Mouse (Mus musculus): ENCODE data around the gene Zfp979. TPM values are rescaled to one million over a fixed set of nuclear protein-coding genes. Genes with fewer than 3 reads are reported as not detected.
"Not testable (repeated sequence)": the region's sequence is repeated elsewhere in the genome, so short reads cannot be mapped to it uniquely, and the experiment has no call there.

Zfp979 gene
- 4.5 and 7.9 TPM in 2 replicates for total RNA-seq (2017)

DNA sequence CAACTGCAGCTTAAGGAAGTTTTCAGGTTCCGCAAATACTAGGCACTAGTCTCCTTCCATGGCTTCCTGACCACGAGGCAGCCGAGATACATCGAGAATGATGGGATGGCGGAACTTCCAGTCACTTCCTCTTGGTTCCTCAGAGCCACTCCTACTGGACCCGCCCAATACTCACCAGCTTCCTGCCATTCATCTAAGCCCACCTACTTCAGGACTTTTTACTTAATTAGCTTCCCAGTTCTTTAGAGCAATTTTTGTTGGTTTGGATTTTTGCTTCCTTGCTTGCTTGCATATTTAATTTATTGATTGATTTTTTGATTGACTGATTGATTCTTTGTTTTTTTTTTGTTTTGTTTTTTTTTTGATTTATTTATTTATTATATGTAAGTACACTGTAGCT, at the start of gene Zfp979:
Gene Zfp979 (minus strand): TSS at position 101 of the 400 bp plus-strand sequence.
- not testable (repeated sequence) for ATAC-seq (replicated peaks; ENCODE audit: low read depth, poor library complexity, severe bottlenecking)

- not testable (repeated sequence) for ATAC-seq (replicated peaks; ENCODE audit: low read depth, poor library complexity, severe bottlenecking)
These were observed 12.9 kb upstream of the Zfp979 start for GRCm38 (mm10) chr4:147655245-147655644.

DNA sequence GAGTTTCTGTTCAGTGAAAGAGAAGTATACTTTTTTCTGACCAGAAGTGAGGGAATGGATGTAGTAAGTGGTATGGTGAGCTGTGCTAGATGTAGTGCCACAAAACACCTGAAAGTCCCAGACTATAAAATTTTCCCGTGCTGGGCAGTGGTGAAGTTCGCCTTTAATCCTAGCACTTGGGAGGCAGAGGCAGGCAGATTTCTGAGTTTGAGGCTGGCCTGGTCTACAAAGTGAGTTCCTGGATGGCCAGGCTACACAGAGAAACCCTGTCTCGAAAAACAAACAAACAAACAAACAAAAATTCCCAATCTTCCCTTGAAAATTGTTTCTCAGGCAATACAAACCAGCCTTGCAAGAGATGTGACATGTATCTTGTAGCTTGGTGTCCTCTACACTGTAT, 5.1 kb upstream of the Zfp979 start:
- ATAC-seq (replicated peaks; ENCODE audit: low read depth, poor library complexity, severe bottlenecking) = not testable (repeated sequence)

DNA sequence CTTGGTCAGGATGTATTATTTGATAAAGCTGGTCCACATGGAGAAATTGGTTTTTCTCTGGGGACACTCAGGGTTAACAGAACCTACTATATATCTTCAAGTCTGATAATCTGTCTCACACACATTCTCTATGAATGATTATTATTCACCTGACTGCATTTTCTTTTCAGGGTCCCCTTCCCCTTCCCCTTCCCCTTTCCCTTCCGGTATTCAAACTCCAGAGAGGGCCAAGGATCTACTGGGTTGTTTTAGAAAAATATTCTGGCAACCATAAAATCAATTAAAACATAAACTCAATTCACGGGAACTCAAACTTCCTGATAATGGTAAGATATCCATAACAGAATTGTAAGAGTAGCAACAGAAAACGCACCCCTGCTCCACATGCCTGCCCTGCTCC, 381 bp downstream of the Zfp979 start:
- not testable (repeated sequence) for ATAC-seq (replicated peaks; ENCODE audit: low read depth, poor library complexity, severe bottlenecking)

DNA sequence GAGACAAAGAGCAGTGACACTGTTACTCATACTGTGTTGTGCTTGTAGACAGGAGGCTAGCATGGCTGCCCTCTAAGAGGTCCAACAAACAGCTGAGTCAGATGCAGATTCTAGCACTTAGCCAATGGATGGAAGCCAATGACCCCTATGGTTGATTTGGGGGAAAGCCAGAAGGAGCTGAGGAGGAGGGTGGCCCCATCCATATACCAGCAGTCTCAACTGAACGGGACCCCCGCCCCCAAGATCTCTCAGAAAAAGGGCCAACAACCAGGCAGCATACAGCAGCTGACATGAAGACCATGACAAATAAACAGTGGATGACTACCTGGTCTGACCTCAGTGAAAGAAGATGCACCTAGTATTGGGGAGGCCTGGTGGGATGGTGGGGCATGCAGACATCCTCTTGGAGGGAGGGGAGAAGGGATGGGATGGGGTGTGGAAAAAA, 8.5 kb downstream of the Zfp979 start:
- ATAC-seq (replicated peaks; ENCODE audit: low read depth, poor library complexity, severe bottlenecking) = not testable (repeated sequence)

DNA sequence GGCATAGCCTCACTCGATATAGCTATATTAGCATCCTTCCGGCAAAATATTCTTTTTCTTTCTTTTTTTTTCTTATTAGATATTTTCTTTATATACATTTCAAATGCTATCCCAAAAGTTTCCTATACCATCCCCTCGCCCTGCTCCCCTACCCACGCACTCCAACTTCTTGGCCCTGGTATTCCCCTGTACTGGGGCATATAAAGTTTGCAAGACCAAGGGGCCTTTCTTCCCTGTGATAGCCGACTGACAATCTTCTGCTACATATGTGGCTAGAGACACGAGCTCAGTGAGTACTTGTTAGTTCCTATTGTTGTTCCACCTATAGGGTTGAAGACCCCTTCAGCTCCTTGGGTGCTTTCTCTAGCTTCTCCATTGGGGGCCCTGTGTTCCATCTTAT, 35.8 kb downstream of the Zfp979 start:
- not testable (repeated sequence) for ATAC-seq (replicated peaks; ENCODE audit: low read depth, poor library complexity, severe bottlenecking)

DNA sequence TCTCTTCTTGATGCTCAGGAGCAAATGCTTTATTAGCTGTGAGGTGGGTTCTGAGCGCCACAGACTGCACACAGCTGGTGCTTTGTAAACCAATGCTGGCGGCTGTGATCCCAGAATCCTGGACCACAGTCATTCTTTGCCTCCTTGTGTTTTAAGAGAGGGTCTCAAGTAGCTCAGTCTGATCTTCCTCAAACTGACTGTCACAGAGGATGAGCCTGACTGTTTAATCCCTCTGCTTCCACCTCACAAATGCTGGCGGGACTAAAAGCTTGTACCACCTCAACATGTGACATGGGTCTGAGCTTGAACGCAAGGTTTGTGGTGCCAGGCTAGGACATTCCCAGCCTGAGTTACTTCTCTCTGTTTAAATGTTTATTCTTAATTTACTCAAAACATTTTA, 36.8 kb downstream of the Zfp979 start:
- no peak for ATAC-seq (replicated peaks; ENCODE audit: low read depth, poor library complexity, severe bottlenecking)

- ATAC-seq (replicated peaks; ENCODE audit: low read depth, poor library complexity, severe bottlenecking) = no peak
These were observed 38.5 kb downstream of the Zfp979 start for GRCm38 (mm10) chr4:147603806-147604205.

DNA sequence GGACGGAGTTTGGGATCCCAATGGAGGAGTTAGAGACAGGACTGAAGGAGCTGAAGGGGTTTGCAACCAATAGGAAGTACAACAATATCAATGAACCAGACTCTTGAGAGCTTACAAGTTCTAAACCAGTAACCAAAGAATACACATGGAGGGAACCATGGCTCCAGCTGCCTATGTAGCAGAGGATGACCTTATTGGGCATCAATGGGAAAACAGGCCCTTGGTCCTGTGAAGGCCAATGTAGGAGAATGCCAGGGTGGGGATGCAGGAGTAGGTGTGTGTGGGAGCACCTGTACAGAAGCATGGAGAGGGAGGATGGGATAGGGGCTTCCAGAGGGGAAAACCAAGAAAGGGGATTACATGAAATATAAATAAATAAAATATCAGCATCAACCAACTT, 40.4 kb downstream of the Zfp979 start:
- ATAC-seq (replicated peaks; ENCODE audit: low read depth, poor library complexity, severe bottlenecking) = no peak

GRCm38 (mm10) chr4:147598831-147599230, 43.5 kb downstream of the Zfp979 start:
- no peak for ATAC-seq (replicated peaks; ENCODE audit: low read depth, poor library complexity, severe bottlenecking)

GRCm38 (mm10) chr4:147597685-147598084, 44.6 kb downstream of the Zfp979 start:
- ATAC-seq (replicated peaks; ENCODE audit: low read depth, poor library complexity, severe bottlenecking) = no peak

DNA sequence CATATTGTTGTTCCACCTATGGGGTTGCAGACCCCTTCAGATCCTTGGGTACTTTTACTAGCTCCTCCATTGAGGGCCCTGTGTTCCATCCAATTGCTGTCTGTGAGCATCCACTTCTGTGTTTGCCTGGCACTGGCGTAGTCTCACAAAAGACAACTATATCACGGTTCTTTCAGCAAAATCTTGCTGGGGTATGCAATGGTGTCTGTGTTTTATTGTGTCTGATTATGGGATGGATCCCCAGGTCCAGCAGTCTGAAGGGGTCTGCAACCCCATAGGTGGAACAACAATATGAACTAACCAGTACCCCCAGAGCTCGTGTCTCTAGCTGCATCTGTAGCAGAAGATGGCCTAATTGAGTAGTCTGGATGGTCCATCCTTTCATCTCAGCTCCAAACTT, 47.7 kb downstream of the Zfp979 start:
- not testable (repeated sequence) for ATAC-seq (replicated peaks; ENCODE audit: low read depth, poor library complexity, severe bottlenecking)

- no peak for ATAC-seq (replicated peaks; ENCODE audit: low read depth, poor library complexity, severe bottlenecking)
These were observed 55.5 kb downstream of the Zfp979 start for GRCm38 (mm10) chr4:147586511-147587473.

DNA sequence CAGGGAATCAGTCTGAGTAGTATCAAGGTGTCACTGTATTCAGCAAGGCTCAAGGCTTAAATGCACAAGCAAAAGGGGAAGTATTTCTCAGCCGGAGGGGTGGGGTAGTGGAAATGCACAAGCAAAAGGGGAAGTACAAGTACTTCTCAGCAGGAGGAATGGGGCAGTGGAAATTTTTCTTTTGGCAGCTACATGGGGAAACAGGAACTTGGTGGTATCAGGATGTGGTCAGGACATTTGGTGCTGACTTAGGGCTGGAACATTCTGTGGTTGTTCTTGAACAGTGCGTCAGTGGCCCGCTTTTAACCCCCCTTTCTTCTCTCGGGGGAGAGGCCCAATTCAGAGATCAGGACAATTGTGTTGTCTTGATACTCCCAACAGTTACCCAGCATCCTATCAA, 62.9 kb downstream of the Zfp979 start:
- peak; percentile 54; the same call in 1 of the 2 replicates for ATAC-seq (replicated peaks; ENCODE audit: low read depth, poor library complexity, severe bottlenecking)

DNA sequence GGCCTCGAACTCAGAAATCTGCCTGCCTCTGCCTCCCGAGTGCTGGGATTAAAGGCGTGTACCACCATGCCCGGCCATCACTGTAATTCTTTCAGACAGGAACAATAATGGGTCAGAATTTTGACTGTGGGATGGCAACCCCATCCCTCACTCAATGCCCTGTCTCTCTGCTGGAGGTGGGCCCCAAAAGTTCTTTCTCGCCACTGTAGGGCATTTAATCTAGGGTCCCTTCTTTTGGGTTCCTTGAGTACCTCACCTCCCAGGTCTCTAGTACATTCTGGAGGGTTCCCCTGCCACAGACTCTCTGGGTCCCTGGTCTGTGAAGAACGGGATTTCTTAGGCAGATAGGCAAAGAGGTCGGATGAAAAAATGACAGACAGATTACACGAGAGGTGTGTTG, 71.2 kb downstream of the Zfp979 start:
- not testable (repeated sequence) for ATAC-seq (replicated peaks; ENCODE audit: low read depth, poor library complexity, severe bottlenecking)

DNA sequence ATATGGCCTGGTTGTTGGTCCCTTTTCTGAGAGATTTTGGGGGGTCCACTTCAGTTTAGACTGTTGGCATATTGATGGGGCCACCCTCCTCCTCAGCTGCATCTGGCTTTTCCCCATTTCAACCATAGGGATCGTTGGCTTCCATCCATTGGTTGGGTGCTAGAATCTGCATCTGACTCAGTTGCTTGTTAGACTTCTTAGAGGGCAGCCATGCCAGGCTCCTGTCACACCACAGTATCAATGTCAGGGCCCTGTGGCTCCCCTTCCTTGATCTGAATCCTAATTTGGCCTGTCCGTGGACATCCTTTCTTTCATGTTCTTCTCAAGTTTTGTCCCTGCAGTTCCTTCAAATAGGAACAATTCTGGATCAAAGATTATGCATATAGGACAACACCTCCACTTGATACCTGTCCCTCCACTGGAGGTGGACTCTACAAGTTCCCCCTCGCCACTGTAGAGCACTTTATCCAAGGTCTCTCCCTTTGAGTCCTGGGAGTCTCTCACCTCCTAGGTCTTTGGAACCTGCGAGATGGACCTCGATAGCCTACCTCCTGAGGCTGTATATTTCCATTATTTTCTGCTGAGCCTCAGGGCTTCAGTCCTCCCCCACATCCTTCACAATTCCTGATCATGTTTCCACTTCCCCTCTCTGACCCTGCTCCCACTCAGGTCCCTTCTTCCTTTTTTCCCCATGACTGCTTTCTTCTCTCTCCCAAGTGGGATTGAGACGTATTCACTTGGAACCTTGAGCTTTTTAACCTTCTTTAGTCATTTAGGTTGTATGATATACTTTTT, 76.7 kb downstream of the Zfp979 start:
- ATAC-seq (replicated peaks; ENCODE audit: low read depth, poor library complexity, severe bottlenecking) = no peak

Other genes with a start within 250 kb of the Zfp979 start
- 23.7 and 26.1 TPM in 2 replicates for gene Zfp982, start 150.1 kb downstream of the Zfp979 start, total RNA-seq (2017)
- 1.7 and 2.5 TPM in 2 replicates for gene Gm16503, start 102.3 kb downstream of the Zfp979 start, total RNA-seq (2017)
- gene Zfp985, start 89.2 kb downstream of the Zfp979 start, total RNA-seq (2017) = 0.05 and 0.29 TPM in 2 replicates
- 0.05 TPM in 1 of 2 replicates, not detected in the other for gene Zfp534, start 60.0 kb upstream of the Zfp979 start, total RNA-seq (2017)
- gene Zfp984, start 167.3 kb upstream of the Zfp979 start, total RNA-seq (2017) = 40.0 and 50.5 TPM in 2 replicates
- gene Zfp933, start 205.9 kb upstream of the Zfp979 start, total RNA-seq (2017) = 8.2 and 8.4 TPM in 2 replicates
- gene Miip, start 226.3 kb upstream of the Zfp979 start, total RNA-seq (2017) = 23.4 and 50.9 TPM in 2 replicates
- gene Fv1, start 226.5 kb upstream of the Zfp979 start, total RNA-seq (2017) = 17.2 and 25.1 TPM in 2 replicates

All from common myeloid progenitor, adult 5-6 weeks (primary cell).